Mouse (Mus musculus): Measurements from ENCODE around the gene Gm13277. TPM values are rescaled to one million over a fixed set of nuclear protein-coding genes. Genes with fewer than 3 reads are reported as not detected.
"Not testable (repeated sequence)": the region's sequence is repeated elsewhere in the genome, so short reads cannot be mapped to it uniquely, and the experiment has no call there.

The Gm13277 gene
- total RNA-seq, 2 experiments from 2014 or later: not detected

- not testable (repeated sequence) for DNase-seq
These were observed 3.0 kb upstream of the Gm13277 start, which contains the start of gene Gm13276 for GRCm38 (mm10) chr4:88785409-88785808. Gene Gm13276 (plus strand): TSS chr4:88785709.

GRCm38 (mm10) chr4:88791250-88791649 is 2.8 kb downstream of the Gm13277 start, which contains the start of gene Gm13278:
Gene Gm13278 (plus strand): TSS chr4:88791550.
- DNase-seq: not testable (repeated sequence)

DNA sequence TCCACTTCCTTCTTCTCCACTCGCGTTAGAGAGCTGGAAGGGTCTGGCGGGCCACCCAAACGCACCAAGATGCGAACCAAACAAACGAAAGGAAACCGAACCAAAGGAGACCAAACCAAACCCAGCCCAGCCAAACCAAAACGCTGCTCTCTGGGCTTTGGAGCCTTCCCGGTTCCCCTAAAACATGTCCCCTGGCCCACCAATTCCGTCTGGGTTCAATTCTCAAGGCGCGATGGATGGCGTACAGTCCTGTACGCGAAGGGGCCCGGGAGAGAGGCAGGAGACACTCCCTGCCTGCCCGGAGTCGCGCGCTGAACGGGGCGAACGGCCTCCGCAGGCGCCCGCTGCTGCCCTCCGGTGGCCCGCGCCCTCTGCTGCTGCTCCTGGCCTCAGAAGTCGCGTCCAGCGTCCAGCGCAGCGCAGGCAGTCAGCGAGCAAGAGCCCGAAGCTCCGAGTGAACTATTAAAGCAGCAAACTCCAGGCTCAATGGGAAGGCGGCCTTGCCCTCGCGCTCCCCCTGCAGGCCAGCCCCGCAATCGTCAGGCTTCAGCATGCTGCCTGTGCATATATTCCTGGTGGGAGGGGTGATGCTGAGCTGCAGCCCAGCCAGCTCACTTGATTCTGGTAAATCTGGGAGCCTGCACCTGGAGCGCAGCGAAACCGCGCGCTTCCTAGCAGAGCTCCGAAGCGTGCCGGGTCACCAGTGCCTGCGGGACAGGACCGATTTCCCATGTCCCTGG is 5.7 kb downstream of the Gm13277 start, which contains the start of gene Gm13275:
Gm13275 (plus strand) TSS at position 552 of the 740 bp plus-strand sequence.
- DNase-seq: peak; percentile 2 to 17

DNA sequence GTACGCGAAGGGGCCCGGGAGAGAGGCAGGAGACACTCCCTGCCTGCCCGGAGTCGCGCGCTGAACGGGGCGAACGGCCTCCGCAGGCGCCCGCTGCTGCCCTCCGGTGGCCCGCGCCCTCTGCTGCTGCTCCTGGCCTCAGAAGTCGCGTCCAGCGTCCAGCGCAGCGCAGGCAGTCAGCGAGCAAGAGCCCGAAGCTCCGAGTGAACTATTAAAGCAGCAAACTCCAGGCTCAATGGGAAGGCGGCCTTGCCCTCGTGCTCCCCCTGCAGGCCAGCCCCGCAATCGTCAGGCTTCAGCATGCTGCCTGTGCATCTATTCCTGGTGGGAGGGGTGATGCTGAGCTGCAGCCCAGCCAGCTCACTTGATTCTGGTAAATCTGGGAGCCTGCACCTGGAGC is 8.7 kb downstream of the Gm13277 start, which contains the start of gene Gm13279:
Gm13279 (plus strand) TSS at position 301 of the 400 bp plus-strand sequence.
- DNase-seq: not testable (repeated sequence)

- not testable (repeated sequence) for DNase-seq
These were observed 10.9 kb downstream of the Gm13277 start, which contains the start of gene Gm13285 for GRCm38 (mm10) chr4:88799365-88799764. Gene Gm13285 (plus strand): TSS chr4:88799665.

GRCm38 (mm10) chr4:88802954-88803353 is 14.5 kb downstream of the Gm13277 start, which contains the start of gene Gm13287:
Gene Gm13287 (plus strand): TSS chr4:88803254.
- DNase-seq: not testable (repeated sequence)

DNA sequence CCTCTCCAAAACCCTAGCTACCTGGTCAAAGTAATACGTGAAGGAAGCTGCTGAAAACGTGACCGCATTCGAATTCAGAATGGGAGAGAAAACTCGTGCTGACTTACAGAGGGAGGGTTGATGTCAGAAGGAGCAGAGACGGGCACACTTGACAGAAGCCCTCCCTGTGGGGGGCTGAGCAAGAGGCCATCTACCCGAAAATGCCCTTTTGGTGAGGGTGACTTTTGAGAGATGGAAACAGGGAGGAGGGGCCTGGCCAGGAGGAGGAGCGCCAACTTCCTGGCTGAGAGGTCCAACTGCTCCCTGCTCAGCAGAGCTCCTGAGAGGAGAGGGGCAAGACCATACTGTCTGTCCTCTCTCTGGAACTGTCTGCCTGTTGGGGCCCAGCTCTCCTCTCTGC is 16.8 kb downstream of the Gm13277 start, which contains the start of gene Gm13288:
Gm13288 (plus strand) TSS at position 301 of the 400 bp plus-strand sequence.
- not testable (repeated sequence) for DNase-seq

GRCm38 (mm10) chr4:88805761-88806160 is 17.3 kb downstream of the Gm13277 start:
- peak; percentile 49 to 57 for DNase-seq

- DNase-seq: no peak
These were observed 27.5 kb downstream of the Gm13277 start, which contains the start of gene Ifna7 for GRCm38 (mm10) chr4:88815928-88816327. Gene Ifna7 (plus strand): TSS chr4:88816228.

GRCm38 (mm10) chr4:88819659-88820058 is 31.2 kb downstream of the Gm13277 start, which contains the start of gene Ifna11:
Gene Ifna11 (plus strand): TSS chr4:88819959.
- no peak for DNase-seq

DNA sequence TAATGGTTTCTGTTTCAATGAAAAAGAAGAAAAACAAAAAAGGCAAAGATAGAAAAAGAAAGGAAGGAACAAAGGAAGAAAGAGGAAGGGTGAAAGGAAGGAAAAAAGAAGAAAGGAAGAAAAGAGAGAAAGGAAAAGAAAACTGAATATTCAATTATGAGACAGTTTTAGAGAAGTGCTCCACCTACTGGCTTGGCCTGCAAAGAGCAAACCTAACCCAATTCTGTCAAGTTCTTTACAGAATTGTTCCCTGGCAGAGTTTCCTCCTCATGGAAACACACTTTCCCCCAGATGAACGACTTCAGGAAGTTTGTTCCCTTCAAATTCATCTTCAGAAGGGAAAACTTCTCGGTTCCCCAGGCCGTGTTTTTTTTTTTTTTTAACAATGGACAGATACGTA is 34.6 kb downstream of the Gm13277 start:
- peak in 1 of 2 experiments; percentile 9 for DNase-seq

DNA sequence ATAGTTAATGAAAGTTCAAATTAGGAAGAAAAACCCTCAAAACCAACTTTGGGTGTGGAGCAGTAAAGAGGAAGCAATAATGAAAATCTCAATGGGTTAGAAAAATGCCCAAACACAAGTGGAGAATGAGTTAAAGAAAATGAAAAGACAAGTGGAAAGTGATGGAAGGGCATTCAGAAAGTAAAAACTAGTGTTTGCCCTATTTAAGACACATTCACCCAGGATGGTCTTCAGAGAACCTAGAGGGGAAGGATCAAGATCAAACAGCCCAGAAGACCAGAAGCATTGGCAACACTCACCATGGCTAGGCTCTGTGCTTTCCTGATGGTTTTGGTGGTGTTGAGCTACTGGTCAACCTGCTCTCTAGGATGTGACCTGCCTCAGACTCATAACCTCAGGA is 38.7 kb downstream of the Gm13277 start, which contains the start of gene Ifna6:
Ifna6 (plus strand) TSS at position 301 of the 400 bp plus-strand sequence.
- not testable (repeated sequence) for DNase-seq

- DNase-seq: peak; percentile 3 to 37
These were observed 42.1 kb downstream of the Gm13277 start for GRCm38 (mm10) chr4:88830523-88830922.

- DNase-seq: not testable (repeated sequence)
These were observed 46.8 kb downstream of the Gm13277 start, which contains the start of gene Ifna5 for GRCm38 (mm10) chr4:88835225-88835624. Gene Ifna5 (plus strand): TSS chr4:88835525.

Other genes starting within 250 kb of the Gm13277 start
- not detected for gene Ifna15, start 230.4 kb upstream of the Gm13277 start, total RNA-seq (2021)
- gene Ifna14, start 216.8 kb upstream of the Gm13277 start, total RNA-seq (2021): not detected
- gene Ifna9, start 196.2 kb upstream of the Gm13277 start, total RNA-seq (2021): not detected
- not detected for gene Ifna12, start 185.3 kb upstream of the Gm13277 start, total RNA-seq (2021)
- not detected for gene C87499, start 154.2 kb upstream of the Gm13277 start, total RNA-seq (2021)
- gene Ifna13, start 144.2 kb upstream of the Gm13277 start, total RNA-seq (2021): not detected
- not detected for gene Ifna16, start 111.7 kb upstream of the Gm13277 start, total RNA-seq (2021)
- gene Ifna2, start 104.7 kb upstream of the Gm13277 start, total RNA-seq (2021): not detected
- not detected for gene Ifnab, start 97.3 kb upstream of the Gm13277 start, total RNA-seq (2021)
- gene Gm26566, start 66.8 kb upstream of the Gm13277 start, total RNA-seq (2021): under 1 TPM; 0.36 to 0.60 TPM
- 10 to 100 TPM; 82.5 to 89.7 TPM for gene Klhl9, start 66.2 kb upstream of the Gm13277 start, total RNA-seq (2021)
- not detected for gene Gm13271, start 33.8 kb upstream of the Gm13277 start, total RNA-seq (2021)
- gene Gm13283, start 28.5 kb upstream of the Gm13277 start, total RNA-seq (2021): under 1 TPM in 1 of 2 experiments, not detected in 1; 0.20 TPM
- not detected for gene Gm13290, start 14.8 kb upstream of the Gm13277 start, total RNA-seq (2021)
- gene Gm13289, start 11.7 kb upstream of the Gm13277 start, total RNA-seq (2021): not detected
- not detected for gene Gm13272, start 8.8 kb upstream of the Gm13277 start, total RNA-seq (2021)
- under 1 TPM in 1 of 2 experiments, not detected in 1; 0.20 TPM for gene Ifnz, start 6.5 kb upstream of the Gm13277 start, total RNA-seq (2021)
- not detected for gene Gm13276, start 2.9 kb upstream of the Gm13277 start, total RNA-seq (2021)
- gene Gm13278, start 2.9 kb downstream of the Gm13277 start, total RNA-seq (2021): not detected
- not detected for gene Gm13275, start 5.9 kb downstream of the Gm13277 start, total RNA-seq (2021)
- gene Gm13279, start 8.8 kb downstream of the Gm13277 start, total RNA-seq (2021): not detected
- gene Gm13285, start 11.0 kb downstream of the Gm13277 start, total RNA-seq (2021): not detected
- not detected for gene Gm13287, start 14.6 kb downstream of the Gm13277 start, total RNA-seq (2021)
- gene Gm13288, start 16.9 kb downstream of the Gm13277 start, total RNA-seq (2021): under 1 TPM in 1 of 2 experiments, not detected in 1; 0.10 TPM
- not detected for gene Ifna7, start 27.6 kb downstream of the Gm13277 start, total RNA-seq (2021)
- gene Ifna11, start 31.3 kb downstream of the Gm13277 start, total RNA-seq (2021): not detected
- not detected for gene Ifna6, start 38.8 kb downstream of the Gm13277 start, total RNA-seq (2021)
- gene Ifna5, start 46.9 kb downstream of the Gm13277 start, total RNA-seq (2021): not detected
- gene Ifna4, start 53.2 kb downstream of the Gm13277 start, total RNA-seq (2021): not detected
- gene Ifna1, start 61.5 kb downstream of the Gm13277 start, total RNA-seq (2021): not detected
- gene Ifne, start 91.6 kb downstream of the Gm13277 start, total RNA-seq (2021): not detected